Mouse (Mus musculus): ENCODE data around the gene Gtpbp3. TPM values are rescaled to one million over a fixed set of nuclear protein-coding genes. Genes with fewer than 3 reads are reported as not detected.
A peak's percentile ranks its signal among the peaks of the same experiment; 100 is the strongest.

Gtpbp3 gene
- polyA plus RNA-seq, 1 experiment from 2014 or later: 14.7 TPM

GRCm38 (mm10) chr8:71472601-71473386, 15.1 kb upstream of the Gtpbp3 start:
- H3K9me3 ChIP-seq: no peaks in the 10 kb centered on the region
- WGBS: 87% methylated on average over 8 of the region's 8 CpGs
- H3K4me3 ChIP-seq: no peak overlapping the region
- H3K36me3 ChIP-seq: peaks cover 53% of the 10 kb centered on the region
- peaks cover 41% of the 10 kb centered on the region for H3K4me1 ChIP-seq
- no peak for DNase-seq (ENCODE audit: low spot score)
- no peak overlapping the region for H3K27ac ChIP-seq
- 0 out of 2 replicates have a peak, but pooled peaks cover 5% of the 10 kb centered on the region for H3K27me3 ChIP-seq (ENCODE audit: insufficient read depth, poor library complexity, severe bottlenecking)

- peaks cover 64% of the 10 kb centered on the region for H3K36me3 ChIP-seq
- WGBS: 96% methylated on average over 18 of the region's 18 CpGs
Observed at GRCm38 (mm10) chr8:71474344-71474743, 13.6 kb upstream of the Gtpbp3 start.

GRCm38 (mm10) chr8:71474785-71475701, 12.9 kb upstream of the Gtpbp3 start:
- H3K27me3 ChIP-seq (ENCODE audit: insufficient read depth, poor library complexity, severe bottlenecking): peaks cover 22% of the 10 kb centered on the region
- no peaks in the 10 kb centered on the region for H3K9me3 ChIP-seq
- peaks cover 33% of the 10 kb centered on the region for H3K4me1 ChIP-seq
- H3K4me3 ChIP-seq: peak overlapping the region; percentile 74
- H3K36me3 ChIP-seq: peaks cover 64% of the 10 kb centered on the region
- 0 out of 2 replicates have a peak overlapping the region, but pooled peaks have one; percentile 29 for H3K27ac ChIP-seq
- DNase-seq (ENCODE audit: low spot score): no peak
- 91% methylated on average over 25 of the region's 25 CpGs for WGBS

More at GRCm38 (mm10) chr8:71474344-71474743, 13.6 kb upstream of the Gtpbp3 start:
- peaks cover 40% of the 10 kb centered on the region for H3K4me1 ChIP-seq
- H3K27ac ChIP-seq: no peak overlapping the region
- no peaks in the 10 kb centered on the region for H3K9me3 ChIP-seq
- H3K4me3 ChIP-seq: no peak overlapping the region
- DNase-seq (ENCODE audit: low spot score): no peak
- peaks cover 17% of the 10 kb centered on the region for H3K27me3 ChIP-seq (ENCODE audit: insufficient read depth, poor library complexity, severe bottlenecking)

GRCm38 (mm10) chr8:71475702-71476075, 12.2 kb upstream of the Gtpbp3 start:
- 26% methylated on average over 4 of the region's 4 CpGs for whole genome bisulfite sequencing

GRCm38 (mm10) chr8:71476099-71476940, 11.6 kb upstream of the Gtpbp3 start:
- Histone ChIP-seq H3K36me3 (peaks cover 62% of the 10 kb centered on the region), H3K9me3 (no peaks in the 10 kb centered on the region), H3K4me1 (peaks cover 30% of the 10 kb centered on the region), H3K27ac (peak overlapping the region; percentile 90), H3K27me3 (ENCODE audit: insufficient read depth, poor library complexity, severe bottlenecking) (peaks cover 35% of the 10 kb centered on the region), H3K4me3 (peak overlapping the region; percentile 74)
- under 1% methylated on average over 92 of the region's 121 CpGs for WGBS
- DNase-seq (ENCODE audit: low spot score): no peak

More at GRCm38 (mm10) chr8:71475702-71476075, 12.2 kb upstream of the Gtpbp3 start:
- Histone ChIP-seq H3K36me3 (peaks cover 65% of the 10 kb centered on the region), H3K4me1 (peaks cover 28% of the 10 kb centered on the region), H3K27me3 (ENCODE audit: insufficient read depth, poor library complexity, severe bottlenecking) (peaks cover 29% of the 10 kb centered on the region), H3K9me3 (no peaks in the 10 kb centered on the region), H3K4me3 (peak overlapping the region; percentile 74), H3K27ac (peak overlapping the region; percentile 90; the same call in 1 of the 2 replicates)
- DNase-seq (ENCODE audit: low spot score): no peak

GRCm38 (mm10) chr8:71477196-71477845, 10.6 kb upstream of the Gtpbp3 start:
- DNase-seq (ENCODE audit: low spot score): no peak
- Histone ChIP-seq H3K4me3 (peak overlapping the region; percentile 74), H3K4me1 (peaks cover 30% of the 10 kb centered on the region), H3K36me3 (peaks cover 57% of the 10 kb centered on the region), H3K27ac (peak overlapping the region; percentile 90; the same call in 1 of the 2 replicates), H3K27me3 (ENCODE audit: insufficient read depth, poor library complexity, severe bottlenecking) (peaks cover 45% of the 10 kb centered on the region), H3K9me3 (no peaks in the 10 kb centered on the region)
- 37% methylated on average over 14 of the region's 14 CpGs for WGBS

- DNase-seq (ENCODE audit: low spot score): no peak
- WGBS: 83% methylated on average over 11 of the region's 11 CpGs
- no peak overlapping the region for H3K4me3 ChIP-seq
- H3K4me1 ChIP-seq: peaks cover 30% of the 10 kb centered on the region
- peaks cover 57% of the 10 kb centered on the region for H3K27me3 ChIP-seq (ENCODE audit: insufficient read depth, poor library complexity, severe bottlenecking)
- peaks cover 42% of the 10 kb centered on the region for H3K36me3 ChIP-seq
- no peaks in the 10 kb centered on the region for H3K9me3 ChIP-seq
- H3K27ac ChIP-seq: no peak overlapping the region
Observed at GRCm38 (mm10) chr8:71478943-71479342, 9.0 kb upstream of the Gtpbp3 start.

- WGBS: 35% methylated on average over 8 of the region's 8 CpGs
- peaks cover 30% of the 10 kb centered on the region for H3K4me1 ChIP-seq
- H3K4me3 ChIP-seq: no peak overlapping the region
- DNase-seq (ENCODE audit: low spot score): no peak
- H3K36me3 ChIP-seq: peaks cover 18% of the 10 kb centered on the region
- no peak overlapping the region for H3K27ac ChIP-seq
- H3K9me3 ChIP-seq: no peaks in the 10 kb centered on the region
- peaks cover 54% of the 10 kb centered on the region for H3K27me3 ChIP-seq (ENCODE audit: insufficient read depth, poor library complexity, severe bottlenecking)
Observed at GRCm38 (mm10) chr8:71483932-71484331, 4.0 kb upstream of the Gtpbp3 start.

GRCm38 (mm10) chr8:71484736-71485135, 3.2 kb upstream of the Gtpbp3 start:
- no peak for DNase-seq (ENCODE audit: low spot score)
- Histone ChIP-seq H3K4me3 (peak overlapping the region; percentile 75; the same call in 1 of the 2 replicates), H3K27me3 (ENCODE audit: insufficient read depth, poor library complexity, severe bottlenecking) (peaks cover 48% of the 10 kb centered on the region), H3K9me3 (no peaks in the 10 kb centered on the region), H3K27ac (no peak overlapping the region), H3K36me3 (peaks cover 14% of the 10 kb centered on the region), H3K4me1 (peaks cover 38% of the 10 kb centered on the region)
- WGBS: 85% methylated on average over 19 of the region's 19 CpGs

- H3K27me3 ChIP-seq (ENCODE audit: insufficient read depth, poor library complexity, severe bottlenecking): peaks cover 41% of the 10 kb centered on the region
- DNase-seq (ENCODE audit: low spot score): peak; percentile 94
- peaks cover 43% of the 10 kb centered on the region for H3K4me1 ChIP-seq
- no peaks in the 10 kb centered on the region for H3K9me3 ChIP-seq
- WGBS: 5% methylated on average over 58 of the region's 58 CpGs
- H3K27ac ChIP-seq: peak within 1 kb of the TSS; percentile 92
- peak within 1 kb of the TSS; percentile 75 for H3K4me3 ChIP-seq
- H3K36me3 ChIP-seq: peaks cover 20% of the 10 kb centered on the region
Observed at GRCm38 (mm10) chr8:71485142-71486135, 2.5 kb upstream of the Gtpbp3 start, which contains the start of gene Ano8. Gene Ano8 (minus strand): TSS chr8:71485963.

- H3K27me3 ChIP-seq (ENCODE audit: insufficient read depth, poor library complexity, severe bottlenecking): peaks cover 34% of the 10 kb centered on the region
- peak overlapping the region; percentile 92 for H3K27ac ChIP-seq
- peaks cover 20% of the 10 kb centered on the region for H3K36me3 ChIP-seq
- H3K9me3 ChIP-seq: no peaks in the 10 kb centered on the region
- peaks cover 37% of the 10 kb centered on the region for H3K4me1 ChIP-seq
- peak overlapping the region; percentile 75 for H3K4me3 ChIP-seq
- DNase-seq (ENCODE audit: low spot score): no peak
- WGBS: 30% methylated on average over 7 of the region's 7 CpGs
Observed at GRCm38 (mm10) chr8:71486136-71486529, 1.8 kb upstream of the Gtpbp3 start.

Measured in heart, embryonic 10.5 days (tissue).